21 mouse cellular contexts compared by ENCODE assay signal in the genomic region with DNA sequence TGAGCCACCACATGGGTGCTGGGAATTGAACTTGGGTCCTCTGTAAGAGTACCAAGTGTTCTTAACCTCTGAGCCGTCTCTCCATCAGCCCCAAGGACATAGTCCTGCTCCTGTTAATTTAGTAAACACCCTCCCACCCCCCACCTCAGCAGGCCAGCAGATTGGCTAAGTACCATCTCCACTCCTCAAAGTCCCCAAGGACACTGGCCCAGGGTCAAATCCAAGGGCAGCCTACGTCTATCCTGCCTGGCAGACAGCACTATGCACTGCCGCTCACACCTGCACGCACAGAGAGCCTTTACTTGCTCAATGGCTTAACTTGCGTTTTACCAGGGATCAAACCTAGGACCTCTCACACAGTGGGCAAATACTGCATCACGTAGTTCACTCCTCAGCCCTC. TPM values are rescaled to one million over a fixed set of nuclear protein-coding genes. Genes with fewer than 3 reads are reported as not detected.
A peak's percentile ranks its signal among the peaks of the same experiment; 100 is the strongest.
DNase-seq lines count a peak whose midpoint lies in the region; TF ChIP-seq lines count a peak whose summit lies in the region.
"Had no signal": no experiment of that assay in that cellular context is flagged by ENCODE, and none has a peak within 500 bp of the region (broad histone marks: within the 10 kb centered on the region; RNA-seq: fewer than 3 reads in every experiment).

No protein-coding gene starts in this region.

- TF ChIP-seq RAD21 in CH12.LX (IDR thresholded peaks at IDR 0.05; ENCODE audit: low read depth, low read length), result no peak

- no peak overlapping the region for H3K9ac ChIP-seq in CH12.LX (ENCODE audit: insufficient read depth, low read depth)
- H3K9ac ChIP-seq: embryonic facial prominence, embryonic 12.5 days; forebrain, embryonic 15.5 days; heart, embryonic 15.5 days; hindbrain, embryonic 13.5 days had no signal

- H3K27me3 ChIP-seq in kidney, adult 2 months (replicated peaks; ENCODE audit: control insufficient read depth, insufficient read depth, low read length), result no peaks in the 10 kb centered on the region
- H3K27me3 ChIP-seq in CH12.LX (replicated peaks) (no peaks in the 10 kb centered on the region), E14TG2a.4 (ENCODE audit: insufficient read depth, low read length) (no peaks in the 10 kb centered on the region)
- H3K27me3 ChIP-seq: embryonic facial prominence, embryonic 12.5 days; forebrain, embryonic 15.5 days; heart, embryonic 15.5 days; hindbrain, embryonic 13.5 days; Patski had no signal

- H3K4me1 ChIP-seq in kidney, adult 2 months (ENCODE audit: control insufficient read depth, insufficient read depth, low read length), result 0 out of 2 replicates have a peak, but pooled peaks cover 2% of the 10 kb centered on the region
- H3K4me1 ChIP-seq in CH12.LX (ENCODE audit: control insufficient read depth in 1 of 2, insufficient read depth in 2 of 2) (peaks cover 76 to 95% of the 10 kb centered on the region in 2 experiments), E14TG2a.4 (replicated peaks; ENCODE audit: low read depth, low read length) (peaks cover 78% of the 10 kb centered on the region)
- H3K4me1 ChIP-seq: embryonic facial prominence, embryonic 12.5 days had no signal

- 72% methylated on average over 6 of the region's 6 CpGs for WGBS in kidney, adult 2 months

- no peak overlapping the region for H3K4me2 ChIP-seq in CH12.LX (ENCODE audit: insufficient read depth, low read depth, poor library complexity, severe bottlenecking)
- H3K4me2 ChIP-seq: embryonic facial prominence, embryonic 12.5 days; forebrain, embryonic 15.5 days; heart, embryonic 11.5 days; heart, embryonic 15.5 days; hindbrain, embryonic 13.5 days had no signal

- TF ChIP-seq EP300 in CH12.LX (IDR thresholded peaks at IDR 0.05; ENCODE audit: low read length), result no peak

- H3K27ac ChIP-seq in kidney, adult 2 months (ENCODE audit: insufficient read depth, low read depth, low read length), result no peak overlapping the region
- H3K27ac ChIP-seq in CH12.LX (ENCODE audit: insufficient read depth, low read depth), result peak overlapping the region; percentile 38
- H3K27ac ChIP-seq: embryonic facial prominence, embryonic 12.5 days; forebrain, embryonic 15.5 days; heart, embryonic 15.5 days; hindbrain, embryonic 13.5 days; hindbrain, postnatal 0 days had no signal

- dilution Hi-C loops in CH12.LX (cut with MboI; ENCODE audit: extremely low pct_ligation_motif_present, extremely low pct_unique_long_range_greater_than_20kb, low sequenced_read_pairs), result no loop called here

- no peaks in the 10 kb centered on the region; the same call in none of the 2 replicates for H3K79me2 ChIP-seq in CH12.LX (replicated peaks; ENCODE audit: control insufficient read depth, extremely low read depth, insufficient read depth, poor library complexity, severe bottlenecking)

- no peak for TF ChIP-seq POLR2A in kidney, adult 2 months (IDR thresholded peaks at IDR 0.05; ENCODE audit: low read depth, low read length)
- no peak for TF ChIP-seq POLR2A in CH12.LX (IDR thresholded peaks at IDR 0.05; ENCODE audit: low read depth, low read length)

- in situ Hi-C loops in CH12.LX (cut with MboI; ENCODE audit: low pct_ligation_motif_present, low pct_unique_long_range_greater_than_20kb, low sequenced_read_pairs), result no loop called here

- no peak overlapping the region for H3K4me3 ChIP-seq in kidney, adult 2 months (ENCODE audit: insufficient read depth, low read depth, low read length)
- H3K4me3 ChIP-seq in CH12.LX (replicated peaks in 1 of 3; ENCODE audit: low read depth in 2 of 3, low read length in 2 of 3, poor library complexity in 1 of 3) (no peak overlapping the region), E14TG2a.4 (replicated peaks; ENCODE audit: low read length) (0 out of 2 replicates have a peak overlapping the region, but pooled peaks have one; percentile 23)
- H3K4me3 ChIP-seq: embryonic facial prominence, embryonic 12.5 days; forebrain, embryonic 15.5 days; heart, embryonic 15.5 days; hindbrain, embryonic 13.5 days had no signal

- peak; percentile 57 for DNase-seq in kidney, adult 2 months
- no peak for DNase-seq in kidney, postnatal 10 days
- no peak for DNase-seq in CH12.LX (ENCODE audit: extremely low read depth)
- DNase-seq in adrenal gland, postnatal 10 days, result peak; percentile 46
- DNase-seq in frontal cortex, postnatal 36 days (ENCODE audit: low spot score in 2 of 2), result no peak
- no peak for DNase-seq in cerebellum, postnatal 4 days (ENCODE audit: low spot score in 2 of 2)
- DNase-seq: cerebellum, adult 11 months; cerebellum, adult 8-10 months; cerebellum, postnatal 14 days; gastrocnemius, postnatal 10 days; heart, adult 18-20 months; heart, postnatal 14 days; kidney, adult 11 months had no signal

- H3K9me3 ChIP-seq in CH12.LX (replicated peaks; ENCODE audit: low read length) (peaks cover 4% of the 10 kb centered on the region), E14TG2a.4 (ENCODE audit: low read length) (no peaks in the 10 kb centered on the region)
- H3K9me3 ChIP-seq: embryonic facial prominence, embryonic 12.5 days; forebrain, embryonic 15.5 days; heart, embryonic 15.5 days; hindbrain, embryonic 13.5 days had no signal

- no peak for TF ChIP-seq CTCF in kidney, adult 2 months (conservative IDR thresholded peaks at IDR 0.05; ENCODE audit: insufficient read depth, insufficient read length, low read depth, low read length)
- TF ChIP-seq CTCF in CH12.LX (conservative IDR thresholded peaks at IDR 0.05 in 1 of 2, IDR thresholded peaks at IDR 0.05 in 1 of 2; ENCODE audit: low read depth in 2 of 2, low read length in 2 of 2) (no peak), E14TG2a.4 (conservative IDR thresholded peaks at IDR 0.05; ENCODE audit: low read length) (no peak)

- H3K36me3 ChIP-seq in kidney, adult 2 months (ENCODE audit: control insufficient read depth, insufficient read depth, low read length), result no peaks in the 10 kb centered on the region
- peaks cover 7 to 37% of the 10 kb centered on the region in 2 experiments for H3K36me3 ChIP-seq in CH12.LX (replicated peaks in 1 of 2; ENCODE audit: control insufficient read depth in 1 of 2, insufficient read depth in 1 of 2, low read length in 1 of 2)
- peaks cover 8% of the 10 kb centered on the region for H3K36me3 ChIP-seq in E14TG2a.4 (ENCODE audit: insufficient read depth, low read length)
- H3K36me3 ChIP-seq: forebrain, embryonic 15.5 days; heart, embryonic 15.5 days had no signal

TF ChIP-seq in CH12.LX, 34 proteins besides CTCF, POLR2A, EP300 and RAD21:
- no peak for TF ChIP-seq ZC3H11A (IDR thresholded peaks at IDR 0.05; ENCODE audit: low read depth, low read length)
- TF ChIP-seq UBTF (IDR thresholded peaks at IDR 0.05; ENCODE audit: low read depth, low read length), result no peak
- no peak for TF ChIP-seq ZMIZ1 (IDR thresholded peaks at IDR 0.05; ENCODE audit: low read depth, low read length)
- no peak for TF ChIP-seq ZKSCAN1 (IDR thresholded peaks at IDR 0.05; ENCODE audit: borderline replicate concordance, low read depth, low read length)
- TF ChIP-seq PAX5 (IDR thresholded peaks at IDR 0.05; ENCODE audit: low read length), result no peak
- TF ChIP-seq BHLHE40 (IDR thresholded peaks at IDR 0.05; ENCODE audit: low read depth, low read length), result no peak
- TF ChIP-seq TBP (conservative IDR thresholded peaks at IDR 0.05; ENCODE audit: low read depth, low read length), result no peak
- no peak for TF ChIP-seq TCF12 (IDR thresholded peaks at IDR 0.05; ENCODE audit: low read depth, low read length)
- no peak for TF ChIP-seq NELFE (IDR thresholded peaks at IDR 0.05; ENCODE audit: low read depth, low read length)
- no peak for TF ChIP-seq SIN3A (IDR thresholded peaks at IDR 0.05; ENCODE audit: low read length)
- TF ChIP-seq ETS1 (conservative IDR thresholded peaks at IDR 0.05; ENCODE audit: low read depth, low read length), result no peak
- TF ChIP-seq GABPA (IDR thresholded peaks at IDR 0.05; ENCODE audit: insufficient replicate concordance, low read depth, low read length), result no peak
- no peak for TF ChIP-seq KAT2A (IDR thresholded peaks at IDR 0.05; ENCODE audit: insufficient replicate concordance, low read length)
- TF ChIP-seq HCFC1 (IDR thresholded peaks at IDR 0.05; ENCODE audit: low read depth, low read length), result no peak
- no peak for TF ChIP-seq MAZ (IDR thresholded peaks at IDR 0.05; ENCODE audit: low read depth, low read length)

RNA-seq across cellular contexts. Expression of gene Slc29a3, which starts 9.7 kb away (rescaled TPM):
- 38.6 and 43.5 TPM in 2 replicates for polyA plus RNA-seq in kidney, adult 2 months (2012; rRNA removed)
- total RNA-seq in CH12.LX (2012; rRNA removed) (5.9 and 6.7 TPM in 2 replicates), CH12.LX (2014; rRNA removed) (3.3 and 4.1 TPM in 2 replicates)
- polyA plus RNA-seq in CH12.LX (2012; ENCODE audit: insufficient read length, low read depth), result 13.3 and 19.1 TPM in 2 replicates
- 10 to 100 TPM; 13.5 to 18.0 TPM for total RNA-seq in adrenal gland, postnatal 10 days (2021)

RNA-seq across cellular contexts. Expression of gene Cdh23, which starts 46.7 kb away (rescaled TPM):
- 0.17 and 0.35 TPM in 2 replicates for polyA plus RNA-seq in kidney, adult 2 months (2012; rRNA removed)
- total RNA-seq in CH12.LX (2012; rRNA removed), result 0.30 and 0.34 TPM in 2 replicates
- total RNA-seq in CH12.LX (2014; rRNA removed), result 0.04 and 0.20 TPM in 2 replicates
- polyA plus RNA-seq in CH12.LX (2012; ENCODE audit: insufficient read length, low read depth), result 0.73 and 0.75 TPM in 2 replicates
- 1 to 10 TPM; 2.5 to 7.2 TPM for total RNA-seq in adrenal gland, postnatal 10 days (2021)

Comparison
In these comparisons a context has a peak if more than half of its experiments do, and no peak if none do; other contexts are left out.
1. DNase-seq: peak in kidney, adult 2 months (single experiment) and adrenal gland, postnatal 10 days (single experiment); none in kidney, postnatal 10 days (single experiment), CH12.LX (single experiment), frontal cortex, postnatal 36 days (0 of 2) and cerebellum, postnatal 4 days (0 of 2).